Mouse (Mus musculus) cerebellum, adult 2 months (tissue): ENCODE measurements around the gene Nudt2.

ENCODE experiments used
- CTCF ChIP-seq: fragments of 200-500 bp; IDR thresholded peaks from 2 replicates; pipeline ENCODE4 v1.5.1; 2011; ENCODE audit warnings: low read depth, mild to moderate bottlenecking, control low read depth, low read length, moderate library complexity, borderline replicate concordance; ENCODE audit not compliant: insufficient read depth
- POLR2A ChIP-seq: fragments of 200-500 bp; IDR thresholded peaks from 2 replicates; pipeline ENCODE4 v1.6.1; 2011; ENCODE audit warnings: low read length, control low read depth, borderline replicate concordance; ENCODE audit not compliant: insufficient read depth

DNA sequence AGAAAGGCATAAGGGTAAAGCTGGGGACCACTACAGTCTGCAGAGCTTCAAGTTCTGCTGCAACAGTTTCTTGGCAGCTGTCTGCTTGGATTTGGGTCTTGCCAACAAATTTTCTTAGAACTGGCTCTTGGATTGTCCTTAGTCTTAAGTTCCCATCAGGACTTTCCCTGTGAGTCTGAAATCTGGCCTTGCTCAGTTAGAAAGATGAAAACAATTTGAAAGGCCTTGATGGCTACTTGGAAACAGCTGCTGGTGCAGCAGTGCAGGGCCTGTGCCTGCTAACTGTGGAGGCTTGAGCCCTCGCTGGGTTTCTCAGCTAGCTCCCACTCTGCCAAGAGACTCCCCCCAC lies 14.5 kb downstream of the Nudt2 start:
- TF ChIP-seq CTCF (no peak), POLR2A (no peak)
